Mouse (Mus musculus): ENCODE measurements around the gene Rdh7. TPM values are rescaled to one million over a fixed set of nuclear protein-coding genes. Genes with fewer than 3 reads are reported as not detected.

Rdh7 gene
- not detected in 2 replicates for total RNA-seq (2023)

DNA sequence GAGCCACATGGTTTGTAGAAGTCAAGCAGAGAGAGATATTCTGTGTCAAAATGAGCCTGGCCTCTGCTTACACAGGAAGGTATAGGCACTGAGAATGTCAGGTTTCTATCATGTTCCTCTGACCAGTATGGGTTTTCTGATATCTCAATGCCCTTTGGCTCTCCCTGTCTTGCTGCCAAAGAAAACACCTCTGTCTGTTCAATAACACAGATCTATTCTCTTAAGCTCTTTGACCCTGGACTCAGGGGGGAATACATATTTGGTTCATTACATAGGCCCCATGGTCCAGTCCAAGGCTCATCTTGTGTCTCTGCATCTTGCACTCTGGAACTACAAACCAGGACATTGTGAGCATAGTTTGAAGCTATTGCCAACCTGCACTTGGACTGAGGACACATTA, at the start of gene Rdh7:
TSS of gene Rdh7 (minus strand) at position 213 of the 400 bp plus-strand sequence.

DNA sequence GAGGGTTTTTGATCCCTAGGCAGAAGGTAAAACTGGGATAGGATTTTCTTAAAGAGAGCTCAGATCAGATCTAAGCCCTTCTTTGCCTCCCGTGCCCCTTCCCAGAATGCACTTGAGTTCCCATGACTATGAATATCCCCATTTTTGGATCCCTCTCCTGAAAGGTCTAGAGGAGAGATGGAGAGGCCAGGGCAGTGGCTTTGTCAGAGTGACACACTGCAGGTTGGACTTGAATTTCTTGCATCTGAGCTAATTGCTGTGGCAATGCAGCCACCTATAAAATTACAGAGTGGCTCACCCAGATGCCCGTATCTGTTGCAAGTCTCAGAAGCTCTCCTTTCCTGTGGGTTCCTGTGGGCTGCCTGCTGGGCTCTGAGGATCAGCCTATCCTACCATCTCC, 9.6 kb upstream of the Rdh7 start, which contains the start of gene Sdr9c7:
TSS of gene Sdr9c7 (plus strand) at position 301 of the 400 bp plus-strand sequence.

DNA sequence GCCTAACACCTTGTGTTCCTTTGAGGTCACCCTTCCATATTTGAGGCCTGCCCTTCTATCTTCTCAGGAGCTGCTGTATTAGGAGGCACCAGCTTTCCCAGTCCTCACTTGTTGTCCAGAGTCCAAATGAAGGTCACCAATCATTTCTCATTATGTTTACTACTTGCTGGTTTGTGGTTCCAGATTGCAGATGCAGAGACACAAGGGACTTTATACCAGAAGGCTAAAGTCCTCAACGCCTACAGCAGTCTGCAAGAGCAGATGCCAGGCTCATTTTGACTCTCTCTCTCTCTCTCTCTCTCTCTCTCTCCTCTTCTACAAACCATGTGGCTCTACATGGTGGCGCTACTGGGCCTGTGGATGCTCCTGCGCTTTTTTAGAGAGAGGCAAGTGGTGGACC, 22.4 kb downstream of the Rdh7 start, which contains the start of gene Rdh16f2:
TSS of gene Rdh16f2 (plus strand) at position 243 of the 400 bp plus-strand sequence.

DNA sequence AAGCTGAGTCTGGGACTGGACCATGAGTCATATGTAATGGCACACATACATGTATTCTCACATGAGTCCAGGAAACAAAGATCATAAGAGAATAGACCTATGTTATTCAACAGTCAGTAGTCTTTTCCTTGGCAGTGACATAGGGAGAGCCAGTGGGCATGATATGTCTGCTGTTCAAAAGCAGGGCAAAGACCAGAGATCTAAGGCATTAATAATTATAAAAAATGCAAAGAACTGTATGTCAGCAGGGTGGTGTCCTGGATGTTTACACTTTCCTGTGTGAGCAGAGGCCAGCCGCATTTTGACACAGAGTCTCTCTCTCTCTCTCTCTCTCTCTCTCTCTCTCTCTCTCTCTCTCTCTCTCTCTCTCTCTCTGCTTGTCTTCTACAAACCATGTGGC, 39.0 kb downstream of the Rdh7 start, which contains the start of gene Rdh19:
TSS of gene Rdh19 (plus strand) at position 301 of the 400 bp plus-strand sequence.

Other genes with a start within 250 kb of the Rdh7 start
- gene Stat6, start 245.8 kb downstream of the Rdh7 start, total RNA-seq (2023), result 215 and 257 TPM in 2 replicates
- gene Nemp1, start 221.9 kb downstream of the Rdh7 start, total RNA-seq (2023), result 6.7 and 9.6 TPM in 2 replicates
- 0.77 and 1.3 TPM in 2 replicates for gene Nab2, start 220.2 kb downstream of the Rdh7 start, total RNA-seq (2023)
- gene Myo1a, start 183.6 kb downstream of the Rdh7 start, total RNA-seq (2023), result 0.23 and 0.35 TPM in 2 replicates
- gene Tac2, start 164.3 kb downstream of the Rdh7 start, total RNA-seq (2023), result not detected in 2 replicates
- gene Zbtb39, start 149.3 kb downstream of the Rdh7 start, total RNA-seq (2023), result 19.9 and 30.2 TPM in 2 replicates
- 0.16 and 0.19 TPM in 2 replicates for gene Gpr182, start 137.1 kb downstream of the Rdh7 start, total RNA-seq (2023)
- 0.18 and 0.44 TPM in 2 replicates for gene Rdh1, start 129.1 kb downstream of the Rdh7 start, total RNA-seq (2023)
- 0.25 TPM in 1 of 2 replicates, not detected in the other for gene Rdh16f1, start 129.0 kb downstream of the Rdh7 start, total RNA-seq (2023)
- gene Rdh9, start 112.4 kb downstream of the Rdh7 start, total RNA-seq (2023), result not detected in 2 replicates
- 0.16 TPM in 1 of 2 replicates, not detected in the other for gene Rdh16, start 87.7 kb downstream of the Rdh7 start, total RNA-seq (2023)
- gene Rdh19, start 38.9 kb downstream of the Rdh7 start, total RNA-seq (2023), result not detected in 2 replicates
- not detected in 2 replicates for gene Rdh16f2, start 22.3 kb downstream of the Rdh7 start, total RNA-seq (2023)
- not detected in 2 replicates for gene Sdr9c7, start 9.7 kb upstream of the Rdh7 start, total RNA-seq (2023)
- not detected in 2 replicates for gene Hsd17b6, start 118.8 kb upstream of the Rdh7 start, total RNA-seq (2023)
- 19.6 and 23.0 TPM in 2 replicates for gene Prim1, start 126.4 kb upstream of the Rdh7 start, total RNA-seq (2023)
- 253 and 267 TPM in 2 replicates for gene Naca, start 146.8 kb upstream of the Rdh7 start, total RNA-seq (2023)
- 57.2 and 61.0 TPM in 2 replicates for gene Ptges3, start 170.1 kb upstream of the Rdh7 start, total RNA-seq (2023)
- gene Atp5b, start 194.5 kb upstream of the Rdh7 start, total RNA-seq (2023), result 384 and 435 TPM in 2 replicates
- gene Baz2a, start 202.8 kb upstream of the Rdh7 start, total RNA-seq (2023), result 104 and 125 TPM in 2 replicates